Mouse (Mus musculus): Measurements from ENCODE around the gene Npdc1. TPM values are rescaled to one million over a fixed set of nuclear protein-coding genes. Genes with fewer than 3 reads are reported as not detected.

Npdc1 gene
- polyA plus RNA-seq (2012) = 2.3 and 6.0 TPM in 2 replicates

GRCm38 (mm10) chr2:25399051-25399450, at the start of gene Npdc1:
Gene Npdc1 (plus strand): TSS chr2:25399351.

DNA sequence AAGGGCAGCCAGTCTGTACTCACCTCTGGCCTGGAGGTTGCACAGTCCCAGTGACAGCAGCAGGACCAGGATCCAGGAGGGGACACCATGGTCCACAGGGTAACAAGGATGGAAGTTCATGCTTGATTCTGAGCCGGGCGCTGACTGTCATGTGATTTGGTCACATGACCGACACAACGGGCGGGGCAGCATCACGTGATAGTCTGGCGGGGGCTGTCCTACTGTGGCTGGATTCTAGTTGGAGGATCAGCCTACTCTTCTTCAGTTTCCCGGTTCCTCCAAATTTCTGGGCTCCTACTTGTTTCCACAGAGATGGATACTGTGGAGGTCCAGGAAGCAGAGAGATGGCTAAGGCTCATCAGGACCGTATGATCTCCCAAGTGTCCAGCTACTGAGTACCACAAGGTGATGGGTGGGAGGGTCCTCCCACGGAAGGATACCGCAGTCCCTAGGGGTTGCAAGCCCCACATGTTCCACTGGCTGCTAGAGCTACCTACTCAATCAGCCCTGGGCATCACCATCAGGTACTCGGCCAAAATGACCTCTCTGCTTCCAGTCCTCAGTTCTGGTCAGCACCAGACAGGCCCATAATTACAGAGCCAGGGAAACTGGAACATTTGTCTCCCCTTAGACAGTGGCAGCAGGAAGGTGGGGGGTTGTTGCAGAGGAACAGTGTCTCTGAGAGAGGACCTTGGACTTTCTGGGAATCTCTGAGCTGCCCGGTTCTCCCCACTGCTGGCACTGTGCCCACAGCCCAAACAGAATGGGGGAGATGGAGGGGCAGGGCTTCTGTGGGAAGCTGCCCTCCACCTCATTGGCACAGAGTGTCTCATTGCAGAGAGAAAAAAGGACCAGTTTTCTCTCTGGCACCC, 42.7 kb upstream of the Npdc1 start, which contains the start of gene Dpp7:
Dpp7 (minus strand) TSS at position 152 of the 872 bp plus-strand sequence.

GRCm38 (mm10) chr2:25365091-25365761, 33.9 kb upstream of the Npdc1 start, which contains the start of gene Uap1l1:
Gene Uap1l1 (minus strand): TSS chr2:25365682.

DNA sequence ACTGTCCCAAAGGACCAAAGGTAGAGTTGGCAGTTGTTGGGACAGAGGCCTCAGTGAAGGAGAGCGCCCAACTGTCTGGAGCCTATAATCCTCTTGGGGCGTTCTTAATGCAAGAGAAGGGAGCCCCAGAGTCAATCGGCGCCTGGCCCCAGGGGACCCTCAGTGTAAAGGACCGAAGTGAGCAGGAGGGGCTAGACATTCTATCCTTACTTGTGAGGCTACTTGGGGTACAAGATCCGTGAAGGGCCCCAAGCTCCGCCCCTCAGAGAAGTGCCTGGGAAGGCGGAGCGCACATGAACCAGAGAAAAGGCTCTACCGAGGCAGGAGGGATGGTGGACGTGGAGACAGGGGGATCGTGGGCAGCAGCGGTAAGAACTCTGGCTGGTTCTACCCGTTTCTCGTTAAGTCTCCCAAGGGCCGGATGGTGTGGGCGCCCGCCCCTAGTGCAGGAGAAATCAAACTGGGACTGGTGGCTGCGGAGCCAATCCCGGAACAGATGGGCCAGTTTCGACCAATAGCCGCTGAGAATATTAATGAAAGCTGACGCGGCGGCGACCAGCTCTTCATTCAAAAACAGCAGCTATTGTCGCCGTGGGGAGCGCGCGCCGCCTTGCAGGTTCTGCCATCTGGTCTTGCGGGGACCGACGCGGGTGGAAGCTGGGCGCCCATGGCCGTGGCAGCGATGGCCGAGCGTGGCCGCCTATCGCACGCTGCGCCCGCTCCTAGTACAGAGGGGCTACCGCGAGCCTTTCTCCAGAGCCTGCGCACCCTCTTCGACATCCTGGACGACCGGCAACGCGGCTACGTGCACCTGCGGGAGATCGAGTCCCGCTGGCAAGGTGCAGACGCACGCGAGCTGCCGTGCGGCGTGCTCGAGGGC, 27.1 kb upstream of the Npdc1 start, which contains the start of gene Sapcd2:
Sapcd2 (plus strand) TSS at position 558 of the 880 bp plus-strand sequence.

DNA sequence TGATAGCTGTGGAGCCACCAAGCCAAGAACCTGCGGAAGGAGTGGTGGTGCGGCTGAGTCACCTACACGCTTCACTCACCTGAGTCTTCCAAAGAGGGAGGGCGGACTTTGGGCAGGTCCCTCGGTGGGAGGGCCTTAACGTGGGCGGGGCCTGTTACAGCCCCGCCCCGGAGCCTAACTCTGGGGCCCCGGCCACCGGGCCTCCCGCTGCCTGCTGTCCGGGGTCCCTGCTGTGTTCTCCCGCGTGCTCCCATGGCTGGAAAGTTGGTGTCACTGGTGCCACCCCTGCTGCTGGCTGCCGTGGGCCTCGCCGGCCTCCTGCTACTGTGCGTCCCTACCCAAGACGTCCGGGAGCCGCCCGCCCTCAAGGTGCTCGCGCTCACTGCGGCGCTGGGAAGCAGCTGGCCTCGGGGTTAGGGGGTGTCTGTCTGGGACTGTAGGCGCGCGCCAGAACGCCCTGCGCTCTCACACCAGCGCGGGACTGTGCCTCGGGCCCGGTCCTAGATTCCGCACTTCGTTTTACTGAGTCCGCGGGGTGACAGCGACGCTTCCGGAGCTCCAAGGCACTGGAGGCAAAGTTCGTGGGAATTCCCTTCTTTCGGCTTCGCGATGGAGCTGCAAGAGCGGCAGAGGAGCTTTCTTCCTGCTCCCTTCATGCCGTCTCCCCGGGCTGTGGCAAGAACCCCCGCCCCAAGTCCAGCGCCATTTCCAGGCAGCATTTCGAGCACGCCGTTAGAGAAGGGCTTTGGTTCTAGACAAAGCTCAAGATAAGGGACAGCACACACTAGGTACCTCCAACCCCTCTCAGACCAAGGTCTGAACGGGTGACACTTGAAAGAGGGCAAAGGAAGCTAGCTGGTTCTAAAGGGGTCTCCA, 3.2 kb upstream of the Npdc1 start, which contains the start of gene Entpd2:
Entpd2 (plus strand) TSS at position 154 of the 876 bp plus-strand sequence.

DNA sequence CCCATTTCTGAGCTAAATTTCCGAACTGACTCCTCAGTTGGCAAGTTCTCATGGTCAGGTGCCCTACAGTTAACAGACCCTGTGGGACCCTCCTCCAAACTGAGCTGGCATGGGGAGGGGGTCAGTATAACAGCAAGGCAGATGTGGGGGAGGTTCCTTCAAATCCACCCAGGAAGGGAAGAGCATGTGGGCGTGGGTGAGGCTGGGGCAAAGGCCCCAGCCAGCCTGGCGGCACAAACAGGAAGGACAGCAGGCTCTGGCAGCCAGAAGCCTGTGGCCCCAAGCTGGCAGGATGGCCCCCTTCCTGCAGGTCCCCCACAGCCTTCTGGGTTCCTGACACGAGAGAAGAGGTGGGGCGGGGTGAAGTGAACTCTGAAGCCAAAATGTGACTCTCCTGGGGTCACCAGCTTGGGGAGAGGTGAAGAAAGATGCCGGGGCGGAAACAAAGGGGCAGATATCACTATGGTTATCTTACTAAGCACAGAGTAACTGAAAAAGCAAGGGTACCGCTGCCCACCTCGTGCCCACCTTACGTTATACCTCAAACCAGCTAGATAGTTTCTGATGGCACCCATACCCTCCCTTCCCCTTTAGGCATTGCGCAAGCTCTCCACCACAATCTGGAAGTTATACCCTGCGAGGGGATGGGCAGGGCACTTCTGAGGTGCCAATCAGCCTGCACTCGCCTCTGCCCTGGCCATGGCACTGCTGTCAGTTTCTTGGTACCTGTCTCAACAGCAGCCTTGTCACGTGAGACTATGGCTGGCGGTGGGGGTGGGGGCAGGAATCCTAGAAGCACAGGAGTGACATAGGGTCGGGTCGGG, 23.6 kb downstream of the Npdc1 start, which contains the start of gene Fut7:
Fut7 (plus strand) TSS at position 681 of the 824 bp plus-strand sequence.

GRCm38 (mm10) chr2:25428442-25429236, 29.5 kb downstream of the Npdc1 start, which contains the start of gene Abca2:
Gene Abca2 (plus strand): TSS chr2:25428703.

GRCm38 (mm10) chr2:25456205-25456953, 57.2 kb downstream of the Npdc1 start, which contains the start of gene Clic3:
Gene Clic3 (plus strand): TSS chr2:25456838.

Other genes with a start within 250 kb of the Npdc1 start
- gene Nrarp, start 218.6 kb upstream of the Npdc1 start, polyA plus RNA-seq (2012) = 4.1 and 6.7 TPM in 2 replicates
- 8.8 and 14.5 TPM in 2 replicates for gene Tor4a, start 202.5 kb upstream of the Npdc1 start, polyA plus RNA-seq (2012)
- 26.8 and 30.3 TPM in 2 replicates for gene Nelfb, start 187.9 kb upstream of the Npdc1 start, polyA plus RNA-seq (2012)
- 0.09 and 0.26 TPM in 2 replicates for gene Stpg3, start 184.7 kb upstream of the Npdc1 start, polyA plus RNA-seq (2012)
- 0.07 and 0.15 TPM in 2 replicates for gene Fam166a, start 180.6 kb upstream of the Npdc1 start, polyA plus RNA-seq (2012)
- gene Tubb4b, start 174.6 kb upstream of the Npdc1 start, polyA plus RNA-seq (2012) = 382 and 509 TPM in 2 replicates
- gene Slc34a3, start 165.0 kb upstream of the Npdc1 start, polyA plus RNA-seq (2012) = not detected in 2 replicates
- 0.12 and 0.18 TPM in 2 replicates for gene Rnf224, start 162.6 kb upstream of the Npdc1 start, polyA plus RNA-seq (2012)
- 8.5 and 13.7 TPM in 2 replicates for gene Rnf208, start 157.1 kb upstream of the Npdc1 start, polyA plus RNA-seq (2012)
- 0.22 TPM in 1 of 2 replicates, not detected in the other for gene Cysrt1, start 156.9 kb upstream of the Npdc1 start, polyA plus RNA-seq (2012)
- 2.8 TPM in 1 of 2 replicates, not detected in the other for gene AL732309.1, start 152.5 kb upstream of the Npdc1 start, polyA plus RNA-seq (2012)
- gene Tmem203, start 143.9 kb upstream of the Npdc1 start, polyA plus RNA-seq (2012) = 7.3 and 8.5 TPM in 2 replicates
- gene Tprn, start 136.7 kb upstream of the Npdc1 start, polyA plus RNA-seq (2012) = 58.1 and 64.5 TPM in 2 replicates
- gene Ssna1, start 126.9 kb upstream of the Npdc1 start, polyA plus RNA-seq (2012) = 223 and 227 TPM in 2 replicates
- gene Anapc2, start 126.9 kb upstream of the Npdc1 start, polyA plus RNA-seq (2012) = 23.1 and 24.8 TPM in 2 replicates
- gene Tmem210, start 111.2 kb upstream of the Npdc1 start, polyA plus RNA-seq (2012) = not detected in 2 replicates
- gene Lrrc26, start 109.4 kb upstream of the Npdc1 start, polyA plus RNA-seq (2012) = not detected in 2 replicates
- gene Grin1, start 80.2 kb upstream of the Npdc1 start, polyA plus RNA-seq (2012) = 0.01 and 0.02 TPM in 2 replicates
- gene Man1b1, start 67.0 kb upstream of the Npdc1 start, polyA plus RNA-seq (2012) = 27.2 and 28.1 TPM in 2 replicates
- gene Dpp7, start 43.0 kb upstream of the Npdc1 start, polyA plus RNA-seq (2012) = 6.3 and 7.2 TPM in 2 replicates
- gene Uap1l1, start 33.7 kb upstream of the Npdc1 start, polyA plus RNA-seq (2012) = 16.7 and 24.2 TPM in 2 replicates
- gene Sapcd2, start 27.0 kb upstream of the Npdc1 start, polyA plus RNA-seq (2012) = 35.8 and 46.8 TPM in 2 replicates
- 0.09 and 0.39 TPM in 2 replicates for gene Entpd2, start 3.5 kb upstream of the Npdc1 start, polyA plus RNA-seq (2012)
- 19.2 and 28.1 TPM in 2 replicates for gene Fut7, start 23.9 kb downstream of the Npdc1 start, polyA plus RNA-seq (2012)
- 58.0 and 85.3 TPM in 2 replicates for gene Abca2, start 29.4 kb downstream of the Npdc1 start, polyA plus RNA-seq (2012)
- gene Clic3, start 57.5 kb downstream of the Npdc1 start, polyA plus RNA-seq (2012) = 0.61 TPM in 1 of 2 replicates, not detected in the other
- gene Paxx, start 61.7 kb downstream of the Npdc1 start, polyA plus RNA-seq (2012) = 81.2 and 90.9 TPM in 2 replicates
- gene Ptgds, start 70.7 kb downstream of the Npdc1 start, polyA plus RNA-seq (2012) = 0.83 and 1.2 TPM in 2 replicates
- gene Lcn12, start 94.6 kb downstream of the Npdc1 start, polyA plus RNA-seq (2012) = not detected in 2 replicates
- 39.7 and 48.0 TPM in 2 replicates for gene Fbxw5, start 101.4 kb downstream of the Npdc1 start, polyA plus RNA-seq (2012)
- gene C8g, start 102.4 kb downstream of the Npdc1 start, polyA plus RNA-seq (2012) = 0.13 and 0.45 TPM in 2 replicates
- 11.8 and 12.9 TPM in 2 replicates for gene Traf2, start 147.6 kb downstream of the Npdc1 start, polyA plus RNA-seq (2012)
- 607 and 733 TPM in 2 replicates for gene Edf1, start 158.5 kb downstream of the Npdc1 start, polyA plus RNA-seq (2012)
- 2.5 and 2.7 TPM in 2 replicates for gene Mamdc4, start 175.5 kb downstream of the Npdc1 start, polyA plus RNA-seq (2012)
- 14.1 and 16.5 TPM in 2 replicates for gene Phpt1, start 175.9 kb downstream of the Npdc1 start, polyA plus RNA-seq (2012)
- gene Ajm1, start 182.4 kb downstream of the Npdc1 start, polyA plus RNA-seq (2012) = 0.37 and 0.81 TPM in 2 replicates
- gene Rabl6, start 209.2 kb downstream of the Npdc1 start, polyA plus RNA-seq (2012) = 76.2 and 87.1 TPM in 2 replicates
- not detected in 2 replicates for gene Ccdc183, start 218.3 kb downstream of the Npdc1 start, polyA plus RNA-seq (2012)
- gene Tmem141, start 222.7 kb downstream of the Npdc1 start, polyA plus RNA-seq (2012) = 11.4 and 11.5 TPM in 2 replicates
- 0.49 and 1.0 TPM in 2 replicates for gene Fcna, start 228.7 kb downstream of the Npdc1 start, polyA plus RNA-seq (2012)